Mouse (Mus musculus): ENCODE measurements around the gene Alpl. TPM values are rescaled to one million over a fixed set of nuclear protein-coding genes. Genes with fewer than 3 reads are reported as not detected.

Alpl gene
- total and polyA plus RNA-seq, 3 experiments = not detected

GRCm38 (mm10) chr4:137743791-137744190 is 52.4 kb downstream of the Alpl start:
- peaks cover 0 to 7% of the 10 kb centered on the region in 2 experiments; a peak in 2 of 4 replicates for H3K36me3 ChIP-seq (ENCODE audit: control insufficient read depth in 1 of 2, insufficient read depth in 2 of 2, low read length in 2 of 2)
- H3K79me2 ChIP-seq (ENCODE audit: control insufficient read depth, insufficient read depth, low read length, poor library complexity) = no peaks in the 10 kb centered on the region
- no peak overlapping the region for H3K4me3 ChIP-seq (ENCODE audit: control insufficient read depth in 1 of 2, insufficient read depth in 1 of 2, low read depth in 2 of 2, low read length in 2 of 2)
- no peak overlapping the region for H3K9ac ChIP-seq (ENCODE audit: control insufficient read depth, low read depth, low read length, poor library complexity, severe bottlenecking)
- H3K9me3 ChIP-seq (replicated peaks; ENCODE audit: insufficient read depth, low read length) = no peaks in the 10 kb centered on the region
- H3K27ac ChIP-seq (ENCODE audit: control insufficient read depth, low read depth, low read length) = no peak overlapping the region
- DNase-seq (ENCODE audit: low read depth, low spot score) = no peak
- H3K4me1 ChIP-seq (ENCODE audit: control insufficient read depth in 1 of 2, insufficient read depth in 2 of 2, low read length in 2 of 2) = peaks cover 6 to 18% of the 10 kb centered on the region in 2 experiments
- TF ChIP-seq ZC3H11A (IDR thresholded peaks at IDR 0.05; ENCODE audit: low read depth, low read length) (no peak), SMC3 (IDR thresholded peaks at IDR 0.05; ENCODE audit: low read depth, low read length) (no peak)
- H3K27me3 ChIP-seq (ENCODE audit: control insufficient read depth in 1 of 2, insufficient read depth in 2 of 2, low read length in 2 of 2) = no peaks in the 10 kb centered on the region

GRCm38 (mm10) chr4:137740350-137740749 is 55.8 kb downstream of the Alpl start:
- Histone ChIP-seq H3K36me3 (ENCODE audit: control insufficient read depth in 1 of 2, insufficient read depth in 2 of 2, low read length in 2 of 2) (peaks cover 0 to 7% of the 10 kb centered on the region in 2 experiments; a peak in 2 of 4 replicates), H3K27ac (ENCODE audit: control insufficient read depth, low read depth, low read length) (peak overlapping the region; percentile 70), H3K9ac (ENCODE audit: control insufficient read depth, low read depth, low read length, poor library complexity, severe bottlenecking) (peak overlapping the region; percentile 15; the same call in 1 of the 2 replicates), H3K79me2 (ENCODE audit: control insufficient read depth, insufficient read depth, low read length, poor library complexity) (no peaks in the 10 kb centered on the region), H3K9me3 (replicated peaks; ENCODE audit: insufficient read depth, low read length) (no peaks in the 10 kb centered on the region), H3K4me3 (ENCODE audit: control insufficient read depth in 1 of 2, insufficient read depth in 1 of 2, low read depth in 2 of 2, low read length in 2 of 2) (no peak overlapping the region), H3K27me3 (ENCODE audit: control insufficient read depth in 1 of 2, insufficient read depth in 2 of 2, low read length in 2 of 2) (no peaks in the 10 kb centered on the region), H3K4me1 (ENCODE audit: control insufficient read depth in 1 of 2, insufficient read depth in 2 of 2, low read length in 2 of 2) (peaks cover 6 to 18% of the 10 kb centered on the region in 2 experiments)
- peak; percentile 81 for DNase-seq (ENCODE audit: low read depth, low spot score)
- TF ChIP-seq USF2 (IDR thresholded peaks at IDR 0.05; ENCODE audit: borderline replicate concordance in 1 of 2, insufficient read depth in 1 of 2, low read depth in 1 of 2, low read length in 2 of 2) = no peak
- 0 out of 2 replicates have a peak, but pooled peaks have one; percentile 24 for TF ChIP-seq TBP (IDR thresholded peaks at IDR 0.05; ENCODE audit: low read depth, low read length)
- TF ChIP-seq SIN3A (IDR thresholded peaks at IDR 0.05; ENCODE audit: low read length) = 0 out of 2 replicates have a peak, but pooled peaks have one; percentile 27
- no peak for TF ChIP-seq ZC3H11A (IDR thresholded peaks at IDR 0.05; ENCODE audit: low read depth, low read length)
- TF ChIP-seq SMC3 (IDR thresholded peaks at IDR 0.05; ENCODE audit: low read depth, low read length) = peak; percentile 1; the same call in 1 of the 2 replicates
- TF ChIP-seq MAZ (IDR thresholded peaks at IDR 0.05; ENCODE audit: low read depth, low read length) = no peak
- 0 out of 2 replicates have a peak, but pooled peaks have one; percentile 40 for TF ChIP-seq MYB (IDR thresholded peaks at IDR 0.05; ENCODE audit: low read depth, low read length)
- TF ChIP-seq POLR2A (IDR thresholded peaks at IDR 0.05; ENCODE audit: control insufficient read depth in 1 of 2, insufficient read depth in 1 of 2, low read depth in 1 of 2, low read length in 2 of 2, poor library complexity in 1 of 2) = peak in 1 of 2 experiments; percentile 46; a peak in 2 of 4 replicates
- TF ChIP-seq MAX (IDR thresholded peaks at IDR 0.05; ENCODE audit: low read length) = peak; percentile 80
- TF ChIP-seq UBTF (IDR thresholded peaks at IDR 0.05; ENCODE audit: borderline replicate concordance, insufficient read depth, low read depth, low read length) = no peak
- peak; percentile 54 to 70; a peak in 2 of 4 replicates for TF ChIP-seq EP300 (IDR thresholded peaks at IDR 0.05; ENCODE audit: low read depth in 1 of 2, low read length in 2 of 2)
- peak; percentile 53 for TF ChIP-seq MXI1 (IDR thresholded peaks at IDR 0.05; ENCODE audit: low read depth, low read length)
- TF ChIP-seq MYC (IDR thresholded peaks at IDR 0.05; ENCODE audit: low read depth, low read length) = peak; percentile 79
- TF ChIP-seq RAD21 (IDR thresholded peaks at IDR 0.05; ENCODE audit: low read depth, low read length) = no peak
- TF ChIP-seq POLR2AphosphoS5 (IDR thresholded peaks at IDR 0.05; ENCODE audit: borderline replicate concordance, low read depth, low read length) = no peak
- 0 out of 2 replicates have a peak, but pooled peaks have one; percentile 19 for TF ChIP-seq USF1 (IDR thresholded peaks at IDR 0.05; ENCODE audit: low read depth, low read length)
- TF ChIP-seq CTCF (IDR thresholded peaks at IDR 0.05 in 2 of 3, conservative IDR thresholded peaks at IDR 0.05 in 1 of 3; ENCODE audit: control insufficient read depth in 1 of 3, insufficient read depth in 1 of 3, low read depth in 2 of 3, low read length in 3 of 3, poor library complexity in 1 of 3, severe bottlenecking in 1 of 3) = no peak
- no peak for TF ChIP-seq TAL1 (IDR thresholded peaks at IDR 0.05; ENCODE audit: low read length)
- peak; percentile 42 for TF ChIP-seq GATA1 (IDR thresholded peaks at IDR 0.05; ENCODE audit: low read depth, low read length)
- no peak for TF ChIP-seq NELFE (IDR thresholded peaks at IDR 0.05; ENCODE audit: low read depth, low read length)
- TF ChIP-seq GABPA (IDR thresholded peaks at IDR 0.05; ENCODE audit: low read depth, low read length) = 0 out of 2 replicates have a peak, but pooled peaks have one; percentile 44
- no peak for TF ChIP-seq CHD1 (IDR thresholded peaks at IDR 0.05; ENCODE audit: low read depth, low read length)
- TF ChIP-seq ZMIZ1 (IDR thresholded peaks at IDR 0.05; ENCODE audit: low read depth, low read length) = no peak
- no peak for TF ChIP-seq KAT2A (conservative IDR thresholded peaks at IDR 0.05; ENCODE audit: low read depth, low read length)
- TF ChIP-seq POLR2AphosphoS2 (IDR thresholded peaks at IDR 0.05; ENCODE audit: low read length) = no peak
- no peak for TF ChIP-seq E2F4 (IDR thresholded peaks at IDR 0.05; ENCODE audit: borderline replicate concordance, low read depth, low read length)
- TF ChIP-seq MAFK (IDR thresholded peaks at IDR 0.05; ENCODE audit: borderline replicate concordance, low read depth, low read length) = 0 out of 2 replicates have a peak, but pooled peaks have one; percentile 33
- peak; percentile 57 for TF ChIP-seq ETS1 (IDR thresholded peaks at IDR 0.05; ENCODE audit: low read depth, low read length)
- no peak for TF ChIP-seq TCF12 (IDR thresholded peaks at IDR 0.05; ENCODE audit: low read depth, low read length)
- no peak for TF ChIP-seq BHLHE40 (IDR thresholded peaks at IDR 0.05; ENCODE audit: borderline replicate concordance, low read depth, low read length)
- TF ChIP-seq JUND (IDR thresholded peaks at IDR 0.05; ENCODE audit: low read depth, low read length) = no peak
